Mouse (Mus musculus): ENCODE measurements at regions not wholly inside any gene's neighbourhood (a gene's known extent, or its start where the extent isn't known, plus 50 kb on each side); places are given as distances from the start of the nearest gene placed in this dataset.

DNA sequence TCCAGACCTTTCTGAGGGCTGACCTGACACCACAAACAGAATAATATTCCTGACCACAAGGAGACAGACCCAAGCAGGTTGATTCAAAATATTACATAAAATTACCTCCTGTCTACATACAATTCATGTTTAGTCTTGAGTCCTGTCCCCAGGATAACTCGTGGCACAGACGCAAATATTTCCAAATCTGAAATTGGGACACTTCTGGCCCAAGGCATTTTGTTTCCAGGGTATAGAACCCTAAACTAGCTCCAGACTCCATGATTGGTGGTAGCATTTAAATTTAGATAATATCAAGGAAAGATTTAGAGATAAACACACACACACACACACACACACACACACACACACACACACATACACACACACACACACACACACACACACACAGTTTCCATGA is 498.7 kb downstream of the Med13l start:
- no peak for DNase-seq (ENCODE audit: low spot score)

DNA sequence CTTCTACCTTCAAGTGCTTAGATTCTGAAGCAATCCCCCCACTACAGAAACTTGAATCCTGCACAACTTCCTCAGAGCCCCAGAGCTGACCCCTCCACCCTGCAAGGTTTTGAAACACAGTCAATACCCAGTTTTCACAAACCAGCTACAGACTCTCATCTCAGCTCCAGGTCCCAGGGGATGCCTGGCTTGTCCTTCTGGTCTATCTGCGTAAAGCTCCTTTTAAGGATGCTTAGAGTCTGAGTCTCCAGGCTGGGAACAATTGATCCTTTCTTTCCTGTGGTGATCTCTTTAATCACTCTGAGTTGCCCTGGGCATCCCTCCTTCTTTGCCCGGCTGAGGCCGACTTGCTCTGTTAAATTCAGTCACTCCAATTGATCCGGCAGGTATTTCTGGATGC is 500.4 kb downstream of the Med13l start:
- no peak for DNase-seq (ENCODE audit: low spot score)

DNA sequence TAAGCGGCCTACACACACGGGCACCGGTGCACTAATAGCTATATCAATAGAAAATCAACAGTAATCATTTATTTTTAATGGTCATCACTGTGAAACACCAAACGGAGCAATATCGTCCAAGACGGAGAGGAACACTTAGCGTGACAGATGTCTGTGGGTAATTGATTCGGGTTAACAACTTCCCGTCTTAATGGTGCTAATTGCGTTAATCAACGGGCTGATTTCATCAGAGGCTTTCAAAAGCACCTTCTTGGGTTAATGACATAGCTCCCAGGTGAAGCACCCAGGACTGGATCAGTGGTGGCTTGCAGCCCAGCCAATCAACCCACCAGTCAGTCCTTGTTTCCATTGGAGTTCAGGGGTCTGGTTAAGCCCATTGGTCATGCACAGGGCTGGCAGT is 502.0 kb downstream of the Med13l start:
- no peak for DNase-seq (ENCODE audit: low spot score)

GRCm38 (mm10) chr5:119066666-119067065 is 506.2 kb downstream of the Med13l start:
- no peak for DNase-seq (ENCODE audit: low spot score)

DNA sequence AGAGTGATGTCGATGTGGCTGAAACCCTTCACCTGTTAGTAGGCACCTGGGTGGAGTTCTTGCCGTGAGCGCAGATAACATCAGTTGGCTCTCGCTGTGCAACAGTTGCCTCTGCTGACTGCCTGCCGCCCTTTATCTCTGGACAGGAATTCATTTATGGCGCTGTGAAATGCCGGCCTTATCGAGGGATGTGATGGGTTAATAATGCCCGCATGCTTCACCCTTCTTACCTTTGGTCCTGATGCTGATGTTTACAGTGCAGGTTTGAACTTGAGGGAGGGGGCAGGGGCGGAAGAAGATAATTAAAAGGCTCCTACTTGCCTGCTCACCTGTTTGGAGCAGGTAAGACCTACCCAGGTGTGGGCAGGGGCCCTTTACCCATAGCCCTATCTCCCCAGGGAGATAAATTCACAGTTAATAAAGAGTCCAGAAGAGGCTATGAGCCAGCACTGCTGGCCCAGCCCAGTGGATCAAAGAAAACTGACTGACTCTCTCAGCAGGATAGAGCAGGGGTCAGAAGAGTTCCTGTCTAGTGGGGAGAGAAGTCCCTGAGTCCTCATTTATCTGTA is 509.4 kb downstream of the Med13l start:
- no peak for DNase-seq (ENCODE audit: low spot score)

- no peak for DNase-seq (ENCODE audit: low spot score)
These were observed 512.2 kb downstream of the Med13l start for GRCm38 (mm10) chr5:119072712-119073111.

DNA sequence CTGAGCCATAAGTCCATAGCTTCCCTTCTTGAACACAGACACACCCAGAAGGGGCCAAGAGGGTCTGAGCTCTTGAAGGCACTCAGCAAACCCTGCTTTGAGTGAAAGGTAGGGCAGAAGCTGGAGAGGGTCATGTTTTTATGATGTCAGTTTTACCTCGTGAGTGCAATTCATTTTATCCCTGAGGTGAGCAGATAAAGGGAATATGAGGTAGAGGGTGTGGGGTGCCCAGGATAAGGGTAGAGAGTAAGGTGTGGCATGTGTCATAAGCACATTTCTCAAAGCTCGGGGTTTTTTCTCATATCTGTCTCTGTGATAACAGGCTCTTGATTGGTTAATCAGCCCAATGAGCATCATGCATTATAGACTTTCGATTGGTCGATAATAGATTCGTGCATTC is 520.3 kb downstream of the Med13l start:
- DNase-seq (ENCODE audit: low spot score), result no peak

GRCm38 (mm10) chr5:119082895-119083294 is 522.4 kb downstream of the Med13l start:
- no peak for DNase-seq (ENCODE audit: low spot score)

GRCm38 (mm10) chr5:119097576-119098193 is 537.2 kb downstream of the Med13l start:
- DNase-seq (ENCODE audit: low spot score), result no peak

GRCm38 (mm10) chr5:119099817-119100216 is 539.3 kb downstream of the Med13l start:
- no peak for DNase-seq (ENCODE audit: low spot score)

- no peak for DNase-seq (ENCODE audit: low spot score)
These were observed 543.0 kb downstream of the Med13l start for GRCm38 (mm10) chr5:119103503-119103902.

DNA sequence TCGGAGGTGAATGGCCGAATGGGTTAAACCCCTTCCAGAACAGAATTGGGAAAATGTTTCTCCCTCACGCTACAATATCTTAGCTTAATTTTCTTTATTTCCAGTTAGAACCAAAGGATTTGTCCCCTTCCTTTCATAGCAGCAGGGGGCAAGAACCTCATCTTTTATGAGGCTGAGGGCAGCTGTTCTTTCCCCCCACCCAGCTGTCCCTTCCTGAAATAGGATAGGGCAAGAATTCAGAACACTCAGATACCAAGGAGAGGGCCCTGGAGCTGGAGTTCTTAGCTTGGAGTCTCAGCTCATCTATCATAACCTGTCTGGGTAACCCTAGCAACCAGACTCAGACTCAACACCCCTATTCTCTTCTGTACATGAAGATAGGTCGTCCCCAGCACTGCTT is 547.4 kb downstream of the Med13l start:
- DNase-seq (ENCODE audit: low spot score), result no peak

DNA sequence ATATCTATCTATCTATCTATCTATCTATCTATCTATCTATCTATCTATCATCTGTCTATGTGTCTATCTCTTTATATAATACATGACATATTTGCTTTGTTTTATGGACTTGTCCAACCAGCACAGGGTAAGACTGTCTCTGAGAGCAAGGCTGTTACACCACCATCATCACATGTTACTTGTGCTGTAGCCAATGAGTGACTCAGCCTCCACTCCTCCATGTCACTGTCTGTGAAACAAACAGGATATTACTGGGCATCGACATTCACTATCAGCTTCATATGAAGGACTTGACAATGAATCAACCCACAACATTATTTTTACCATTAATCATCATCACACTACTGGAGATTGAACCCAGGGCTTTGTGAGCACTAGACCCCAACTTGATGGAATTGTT is 549.0 kb downstream of the Med13l start:
- DNase-seq (ENCODE audit: low spot score), result no peak

- no peak for DNase-seq (ENCODE audit: low spot score)
These were observed 553.6 kb downstream of the Med13l start for GRCm38 (mm10) chr5:119114074-119114473.

DNA sequence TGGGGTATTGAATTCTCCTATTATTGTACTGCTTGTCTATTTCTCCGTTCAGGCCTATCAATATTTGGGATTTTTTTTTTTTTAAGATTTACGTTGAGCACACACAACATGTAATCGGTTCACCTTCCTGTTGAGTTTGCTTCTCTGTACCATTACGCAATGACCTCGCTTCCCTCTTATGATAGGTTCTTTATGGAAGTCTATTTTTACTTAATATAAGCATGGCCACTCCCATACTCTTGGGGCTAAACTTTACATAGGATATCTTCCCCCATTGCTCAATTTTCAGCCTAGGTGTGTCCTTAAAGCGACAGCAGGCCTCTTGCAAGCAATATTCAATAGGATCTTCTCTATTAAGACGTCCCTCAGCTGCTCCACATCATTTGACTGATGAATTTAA is 544.7 kb upstream of the Tbx3 start:
- DNase-seq (ENCODE audit: low spot score), result no peak

- no peak for DNase-seq (ENCODE audit: low spot score)
These were observed 540.3 kb upstream of the Tbx3 start for GRCm38 (mm10) chr5:119130176-119130575.

GRCm38 (mm10) chr5:119131461-119131860 is 539.0 kb upstream of the Tbx3 start:
- DNase-seq (ENCODE audit: low spot score), result no peak

DNA sequence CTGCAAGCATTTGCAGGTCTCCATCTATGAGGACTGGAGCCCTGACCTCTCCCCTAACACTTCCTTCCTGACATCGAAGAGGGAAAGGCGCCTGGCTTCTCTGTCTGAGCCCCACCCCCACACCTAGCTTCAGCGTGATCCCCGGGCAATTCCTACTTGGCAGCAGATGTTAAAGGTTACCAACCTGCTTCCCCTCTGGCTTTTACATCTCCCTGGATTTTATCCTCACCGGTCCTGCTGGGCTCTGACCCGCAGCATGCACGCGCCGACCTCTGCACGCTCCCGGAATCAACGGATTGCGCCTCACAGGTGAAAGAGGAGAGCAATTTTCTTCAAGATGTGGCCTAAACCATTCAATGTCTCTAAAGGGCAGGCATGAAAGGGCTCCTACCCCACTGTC is 537.1 kb upstream of the Tbx3 start:
- no peak for DNase-seq (ENCODE audit: low spot score)

- no peak for DNase-seq (ENCODE audit: low spot score)
These were observed 533.6 kb upstream of the Tbx3 start for GRCm38 (mm10) chr5:119136916-119137315.

DNA sequence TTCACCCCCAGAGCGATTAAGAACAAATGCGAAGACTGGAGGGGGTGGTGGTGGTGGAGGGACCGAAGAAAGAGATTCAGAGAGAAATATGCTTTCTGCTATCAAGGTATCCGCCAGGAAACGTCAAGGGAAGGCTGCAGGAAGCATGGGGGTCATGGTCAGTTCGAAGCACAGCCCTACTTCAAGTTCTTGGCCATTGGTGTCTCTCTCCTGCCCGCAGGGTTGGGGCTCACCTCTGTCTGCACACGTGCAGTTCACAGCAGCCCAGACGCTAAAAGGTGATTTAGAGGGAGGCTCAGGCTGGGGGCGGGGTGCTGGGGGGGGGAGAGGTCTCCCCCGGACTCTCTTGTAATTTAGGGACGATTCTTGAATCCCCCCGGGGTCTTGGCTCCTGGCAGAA is 533.1 kb upstream of the Tbx3 start:
- no peak for DNase-seq (ENCODE audit: low spot score)

- DNase-seq (ENCODE audit: low spot score), result no peak
These were observed 532.6 kb upstream of the Tbx3 start for GRCm38 (mm10) chr5:119137821-119138221.

GRCm38 (mm10) chr5:119138293-119138692 is 532.2 kb upstream of the Tbx3 start:
- no peak for DNase-seq (ENCODE audit: low spot score)

- DNase-seq (ENCODE audit: low spot score), result no peak
These were observed 531.1 kb upstream of the Tbx3 start for GRCm38 (mm10) chr5:119139336-119139735.

DNA sequence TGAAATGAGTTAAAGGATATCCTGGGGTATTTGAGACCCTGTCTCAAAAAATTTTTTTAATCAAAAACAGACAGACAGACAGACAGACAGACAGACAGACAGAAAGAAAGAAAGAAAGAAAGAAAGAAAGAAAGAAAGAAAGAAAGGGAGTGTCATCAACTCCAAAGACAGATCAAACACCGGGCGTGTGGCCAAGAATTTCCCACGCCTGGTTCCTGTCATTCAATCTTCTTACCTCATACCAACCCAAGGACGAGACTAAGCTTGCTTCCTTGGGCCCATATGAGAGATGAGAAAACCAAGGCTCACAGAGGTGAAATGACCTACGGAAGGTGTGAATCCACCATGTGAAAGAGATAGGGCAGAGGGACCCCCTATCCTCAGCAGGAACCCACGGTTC is 530.7 kb upstream of the Tbx3 start:
- no peak for DNase-seq (ENCODE audit: low spot score)

All from ovary, postnatal 14 days (tissue).